Mouse (Mus musculus) myocyte (in vitro differentiated cells): ENCODE data around the gene Sept11. TPM values are rescaled to one million over a fixed set of nuclear protein-coding genes. Genes with fewer than 3 reads are reported as not detected.

Experiments
- H3K27me3 ChIP-seq: one replicate; pipeline ENCODE4 v1.6.1; 2011; ENCODE audit not compliant: control insufficient read depth, insufficient read depth, insufficient read length
- H3K36me3 ChIP-seq: one replicate; pipeline ENCODE4 v1.6.1; 2011; ENCODE audit not compliant: control insufficient read depth, insufficient read depth
- H3K4me2 ChIP-seq: one replicate; pipeline ENCODE4 v1.6.1; 2011; ENCODE audit warnings: low read depth, control low read depth
- H3K4me3 ChIP-seq: one replicate; pipeline ENCODE4 v1.5.1; 2011; ENCODE audit warnings: mild to moderate bottlenecking, control low read depth, moderate library complexity
- H3K79me2 ChIP-seq: one replicate; pipeline ENCODE4 v1.6.1; 2011; ENCODE audit not compliant: control insufficient read depth, insufficient read depth
- H3ac ChIP-seq: one replicate; pipeline ENCODE4 v1.6.1; 2011; ENCODE audit not compliant: control insufficient read depth, insufficient read length
- CEBPB ChIP-seq: IDR thresholded peaks from 2 replicates; pipeline ENCODE4 v1.6.1; 2011; ENCODE audit warnings: mild to moderate bottlenecking, moderate library complexity; ENCODE audit not compliant: poor library complexity, insufficient read depth, severe bottlenecking
- E2F4 ChIP-seq: IDR thresholded peaks from one replicate; pipeline ENCODE4 v1.6.1; 2011; ENCODE audit warnings: mild to moderate bottlenecking, control low read depth, moderate library complexity; ENCODE audit not compliant: insufficient read depth
- MAX ChIP-seq: IDR thresholded peaks from one replicate; pipeline ENCODE4 v1.6.1; 2011; ENCODE audit warnings: low read depth, mild to moderate bottlenecking, control low read depth
- MYOD1 ChIP-seq, 3 experiments: IDR thresholded peaks; one replicate each; pipeline ENCODE4 v1.6.1; 2011; ENCODE audit warnings: control low read depth in 2 of 3, low read depth in 2 of 3, mild to moderate bottlenecking in 2 of 3, moderate library complexity in 1 of 3; ENCODE audit not compliant: insufficient read length in 2 of 3, control insufficient read depth in 1 of 3
- MYOG ChIP-seq, 3 experiments: IDR thresholded peaks; one replicate each; pipeline ENCODE4 v1.6.1; 2011; ENCODE audit warnings: control low read depth in 2 of 3, low read depth in 2 of 3, mild to moderate bottlenecking in 2 of 3; ENCODE audit not compliant: insufficient read length in 2 of 3, control insufficient read depth in 1 of 3, insufficient read depth in 1 of 3
- POLR2A ChIP-seq: IDR thresholded peaks from one replicate; pipeline ENCODE4 v1.6.1; 2011; ENCODE audit warnings: low read depth, mild to moderate bottlenecking, control low read depth, moderate library complexity; ENCODE audit not compliant: insufficient read length
- POLR2AphosphoS2 ChIP-seq: IDR thresholded peaks from one replicate; pipeline ENCODE4 v1.6.1; 2011; ENCODE audit warnings: low read depth, control low read depth; ENCODE audit not compliant: insufficient read length
- REST ChIP-seq: IDR thresholded peaks from one replicate; pipeline ENCODE4 v1.6.1; 2011; ENCODE audit warnings: mild to moderate bottlenecking, control low read depth, moderate library complexity; ENCODE audit not compliant: insufficient read depth, insufficient read length
- SRF ChIP-seq: IDR thresholded peaks from one replicate; pipeline ENCODE4 v1.6.1; 2011; ENCODE audit warnings: low read depth; ENCODE audit not compliant: control insufficient read depth, insufficient read length
- TCF12 ChIP-seq: IDR thresholded peaks from one replicate; pipeline ENCODE4 v1.6.1; 2011; ENCODE audit warnings: mild to moderate bottlenecking, control low read depth; ENCODE audit not compliant: poor library complexity, insufficient read depth, severe bottlenecking
- TCF3 ChIP-seq: IDR thresholded peaks from one replicate; pipeline ENCODE4 v1.6.1; 2011; ENCODE audit warnings: low read depth, control low read depth; ENCODE audit not compliant: insufficient read length
- USF1 ChIP-seq: IDR thresholded peaks from one replicate; pipeline ENCODE4 v1.6.1; 2011; ENCODE audit warnings: low read depth, mild to moderate bottlenecking, control low read depth, moderate library complexity
- polyA plus RNA-seq: library from polyadenylated mRNA; unstranded; fragments of >200 nt; fragmentation: generic; extraction: Trizol; gene quantifications from one replicate; pipeline ENCODE4 v1.2.1, GENCODE M21; 2012; ENCODE audit warnings: missing spikeins

The Sept11 gene
- polyA plus RNA-seq, 1 experiment = 114 TPM

GRCm38 (mm10) chr5:93097204-93097906 lies 4.1 kb downstream of the Sept11 start:
- H3K4me2 ChIP-seq = peak overlapping the region; percentile 79
- peaks cover 89% of the 10 kb centered on the region for H3K79me2 ChIP-seq
- no peak overlapping the region for H3ac ChIP-seq
- no peak for TF ChIP-seq USF1
- no peak for TF ChIP-seq E2F4
- TF ChIP-seq TCF12 = no peak
- no peak for TF ChIP-seq POLR2A
- TF ChIP-seq REST = no peak
- no peak for TF ChIP-seq MAX
- TF ChIP-seq MYOG (IDR thresholded peaks at IDR 0.05; ENCODE audit: control insufficient read depth in 1 of 3, insufficient read depth in 1 of 3, insufficient read length in 2 of 3, low read depth in 2 of 3) = no peak
- no peak for TF ChIP-seq POLR2AphosphoS2
- TF ChIP-seq MYOD1 (IDR thresholded peaks at IDR 0.05; ENCODE audit: control insufficient read depth in 1 of 3, insufficient read length in 2 of 3, low read depth in 2 of 3) = no peak
- TF ChIP-seq CEBPB = no peak
- no peak for TF ChIP-seq SRF
- TF ChIP-seq TCF3 = no peak
- no peaks in the 10 kb centered on the region for H3K27me3 ChIP-seq
- H3K4me3 ChIP-seq = no peak overlapping the region
- peaks cover 4% of the 10 kb centered on the region for H3K36me3 ChIP-seq

GRCm38 (mm10) chr5:93098219-93098618 lies 5.0 kb downstream of the Sept11 start:
- peaks cover 4% of the 10 kb centered on the region for H3K36me3 ChIP-seq
- no peak overlapping the region for H3K4me2 ChIP-seq

GRCm38 (mm10) chr5:93098811-93099210 lies 5.6 kb downstream of the Sept11 start:
- peaks cover 100% of the 10 kb centered on the region for H3K79me2 ChIP-seq
- no peak overlapping the region for H3ac ChIP-seq
- no peaks in the 10 kb centered on the region for H3K27me3 ChIP-seq
- H3K36me3 ChIP-seq = peaks cover 4% of the 10 kb centered on the region
- TF ChIP-seq POLR2AphosphoS2 = no peak
- no peak for TF ChIP-seq CEBPB
- no peak for TF ChIP-seq MAX
- no peak for TF ChIP-seq MYOG (IDR thresholded peaks at IDR 0.05; ENCODE audit: control insufficient read depth in 1 of 3, insufficient read depth in 1 of 3, insufficient read length in 2 of 3, low read depth in 2 of 3)
- no peak for TF ChIP-seq TCF12
- no peak for TF ChIP-seq POLR2A
- TF ChIP-seq TCF3 = no peak
- TF ChIP-seq E2F4 = no peak
- TF ChIP-seq MYOD1 (IDR thresholded peaks at IDR 0.05; ENCODE audit: control insufficient read depth in 1 of 3, insufficient read length in 2 of 3, low read depth in 2 of 3) = no peak
- TF ChIP-seq USF1 = no peak
- no peak for TF ChIP-seq REST
- H3K4me3 ChIP-seq = no peak overlapping the region
- no peak overlapping the region for H3K4me2 ChIP-seq

More at GRCm38 (mm10) chr5:93098219-93098618, 5.0 kb downstream of the Sept11 start:
- Histone ChIP-seq H3ac (no peak overlapping the region), H3K79me2 (peaks cover 97% of the 10 kb centered on the region), H3K27me3 (no peaks in the 10 kb centered on the region), H3K4me3 (no peak overlapping the region)
- TF ChIP-seq SRF = no peak
- TF ChIP-seq CEBPB = no peak
- no peak for TF ChIP-seq TCF3
- TF ChIP-seq MAX = no peak
- no peak for TF ChIP-seq TCF12
- no peak for TF ChIP-seq E2F4
- TF ChIP-seq MYOD1 (IDR thresholded peaks at IDR 0.05; ENCODE audit: control insufficient read depth in 1 of 3, insufficient read length in 2 of 3, low read depth in 2 of 3) = no peak
- no peak for TF ChIP-seq POLR2A
- no peak for TF ChIP-seq USF1
- TF ChIP-seq MYOG (IDR thresholded peaks at IDR 0.05; ENCODE audit: control insufficient read depth in 1 of 3, insufficient read depth in 1 of 3, insufficient read length in 2 of 3, low read depth in 2 of 3) = no peak
- no peak for TF ChIP-seq POLR2AphosphoS2
- TF ChIP-seq REST = no peak

- H3ac ChIP-seq = no peak overlapping the region
- H3K4me3 ChIP-seq = no peak overlapping the region
- H3K27me3 ChIP-seq = no peaks in the 10 kb centered on the region
- H3K36me3 ChIP-seq = peaks cover 4% of the 10 kb centered on the region
- TF ChIP-seq MYOD1 (IDR thresholded peaks at IDR 0.05; ENCODE audit: control insufficient read depth in 1 of 3, insufficient read length in 2 of 3, low read depth in 2 of 3) (no peak), CEBPB (0 out of 2 replicates have a peak, but pooled peaks have one; percentile 46)
- H3K79me2 ChIP-seq = peaks cover 94% of the 10 kb centered on the region
- no peak overlapping the region for H3K4me2 ChIP-seq
Measured at GRCm38 (mm10) chr5:93100906-93101305, 7.7 kb downstream of the Sept11 start.

- Histone ChIP-seq H3ac (no peak overlapping the region), H3K27me3 (no peaks in the 10 kb centered on the region), H3K36me3 (peaks cover 4% of the 10 kb centered on the region), H3K4me2 (no peak overlapping the region), H3K79me2 (peaks cover 94% of the 10 kb centered on the region), H3K4me3 (no peak overlapping the region)
- TF ChIP-seq SRF (no peak), E2F4 (no peak), USF1 (no peak), TCF12 (no peak), POLR2A (no peak), MYOD1 (IDR thresholded peaks at IDR 0.05; ENCODE audit: control insufficient read depth in 1 of 3, insufficient read length in 2 of 3, low read depth in 2 of 3) (no peak), REST (no peak), TCF3 (no peak), POLR2AphosphoS2 (no peak), CEBPB (no peak)
Measured at GRCm38 (mm10) chr5:93101371-93101791, 8.1 kb downstream of the Sept11 start.
